Mouse (Mus musculus): ENCODE results near the gene Acr.

DNA sequence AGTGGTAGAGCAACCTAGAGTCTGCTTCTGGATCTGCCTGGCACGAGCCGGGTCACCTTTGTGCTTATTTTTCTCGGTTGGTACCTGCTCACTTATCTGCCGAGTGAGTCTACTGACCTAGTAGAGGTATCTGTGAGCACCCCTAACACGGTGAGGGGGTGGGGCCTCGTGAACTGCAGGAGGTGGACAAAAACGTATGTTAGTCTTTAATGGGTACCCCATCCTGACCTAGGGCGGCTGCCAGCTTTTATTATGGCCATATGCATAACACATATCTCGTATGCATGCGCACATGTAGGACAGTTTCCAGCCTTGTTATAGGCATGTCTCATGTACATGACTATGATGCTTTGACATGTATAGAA lies 34.3 kb upstream of the Acr start:
- TF ChIP-seq CTCF (IDR thresholded peaks at IDR 0.05; ENCODE audit: low read depth, low read length) (no peak), POLR2A (IDR thresholded peaks at IDR 0.05; ENCODE audit: insufficient read depth, low read length) (no peak)
